Comparison of ENCODE assay signal across 8 mouse cellular contexts in the genomic region with DNA sequence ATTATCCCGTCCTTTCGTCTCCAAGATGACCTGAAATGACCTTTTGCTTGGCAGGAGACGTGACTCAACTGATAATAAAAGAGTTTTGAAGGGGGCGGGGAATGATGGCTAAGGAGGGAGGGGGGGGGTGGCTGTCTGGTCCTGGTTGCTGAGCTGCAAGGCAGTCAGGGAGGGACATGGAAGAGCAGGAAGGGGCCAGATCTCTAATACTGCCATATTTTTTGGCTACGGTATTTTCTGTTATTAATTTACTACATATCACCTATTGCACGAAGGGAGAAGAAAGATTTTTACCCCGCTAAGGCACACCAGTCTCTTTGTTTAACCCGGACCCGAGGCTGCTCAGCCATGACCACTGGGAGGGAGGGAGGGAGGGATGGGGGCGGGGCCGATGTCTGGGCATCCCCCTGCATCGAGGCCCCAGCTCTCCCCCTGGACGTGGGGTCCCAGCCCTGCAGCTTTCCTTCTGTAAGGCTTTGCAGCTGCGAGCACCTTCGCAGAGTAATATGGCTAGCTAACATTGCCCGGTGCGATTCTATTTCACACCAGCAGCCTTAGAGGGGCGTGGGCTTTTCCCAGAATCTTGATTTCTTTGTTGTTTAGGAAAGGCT.
DNase-seq lines count a peak whose midpoint lies in the region; ATAC-seq and TF ChIP-seq lines count a peak whose summit lies in the region.

No protein-coding gene starts in this region.

- no peaks in the 10 kb centered on the region for H3K36me3 ChIP-seq in E14TG2a.4 (ENCODE audit: insufficient read depth, low read length)
- no peaks in the 10 kb centered on the region for H3K36me3 ChIP-seq in forebrain, embryonic 14.5 days (ENCODE audit: control insufficient read depth, insufficient read depth, low read length)
- H3K36me3 ChIP-seq in intestine, postnatal 0 days (ENCODE audit: control insufficient read depth, insufficient read depth): no peaks in the 10 kb centered on the region

- H3K27me3 ChIP-seq in E14TG2a.4 (ENCODE audit: insufficient read depth, low read length): peaks cover 14% of the 10 kb centered on the region
- H3K27me3 ChIP-seq in forebrain, embryonic 14.5 days (replicated peaks; ENCODE audit: control insufficient read depth, insufficient read depth, low read length): no peaks in the 10 kb centered on the region
- no peaks in the 10 kb centered on the region for H3K27me3 ChIP-seq in intestine, postnatal 0 days (replicated peaks; ENCODE audit: control insufficient read depth, insufficient read depth, low read length)

- 0 out of 2 replicates have a peak overlapping the region, but pooled peaks have one; percentile 29 for H3K4me3 ChIP-seq in E14TG2a.4 (replicated peaks; ENCODE audit: low read length)
- H3K4me3 ChIP-seq in forebrain, embryonic 14.5 days (ENCODE audit: low read depth, low read length): peak overlapping the region; percentile 34
- H3K4me3 ChIP-seq in intestine, postnatal 0 days (ENCODE audit: low read depth, low read length): peak overlapping the region; percentile 13

- peak overlapping the region; percentile 77 for H3K9ac ChIP-seq in forebrain, embryonic 14.5 days (ENCODE audit: low read length)
- no peak overlapping the region for H3K9ac ChIP-seq in intestine, postnatal 0 days (ENCODE audit: low read depth, low read length)

- 0% methylated on average over 18 of the region's 18 CpGs for WGBS in forebrain, embryonic 14.5 days
- 1% methylated on average over 18 of the region's 18 CpGs for WGBS in intestine, postnatal 0 days

- peak overlapping the region; percentile 71 for H3K4me2 ChIP-seq in forebrain, embryonic 14.5 days (ENCODE audit: low read length)
- peak overlapping the region; percentile 62 for H3K4me2 ChIP-seq in intestine, postnatal 0 days (replicated peaks; ENCODE audit: low read depth)

- H3K9me3 ChIP-seq in E14TG2a.4 (ENCODE audit: low read length): no peaks in the 10 kb centered on the region
- no peaks in the 10 kb centered on the region for H3K9me3 ChIP-seq in forebrain, embryonic 14.5 days (replicated peaks; ENCODE audit: control insufficient read depth, low read length)
- H3K9me3 ChIP-seq in intestine, postnatal 0 days (ENCODE audit: control insufficient read depth): no peaks in the 10 kb centered on the region

- peak overlapping the region; percentile 95 for H3K27ac ChIP-seq in forebrain, embryonic 14.5 days (ENCODE audit: low read depth, low read length)
- H3K27ac ChIP-seq in intestine, postnatal 0 days (ENCODE audit: low read depth, low read length): no peak overlapping the region

- TF ChIP-seq CTCF in E14TG2a.4 (conservative IDR thresholded peaks at IDR 0.05; ENCODE audit: low read length): no peak
- TF ChIP-seq CTCF in intestine, postnatal 0 days (IDR thresholded peaks at IDR 0.05; ENCODE audit: low read depth): 0 out of 2 replicates have a peak, but pooled peaks have one; percentile 3

- ATAC-seq in forebrain, embryonic 14.5 days: peak; percentile 96
- ATAC-seq in intestine, postnatal 0 days: no peak
- no peak for ATAC-seq in megakaryocyte progenitor cell, adult 5-6 weeks (replicated peaks; ENCODE audit: poor library complexity)

- H3K4me1 ChIP-seq in E14TG2a.4 (replicated peaks; ENCODE audit: low read depth, low read length): peaks cover 5% of the 10 kb centered on the region; the same call in 1 of the 2 replicates
- peaks cover 6% of the 10 kb centered on the region; the same call in 1 of the 2 replicates for H3K4me1 ChIP-seq in forebrain, embryonic 14.5 days (ENCODE audit: control insufficient read depth, insufficient read depth, low read length)
- H3K4me1 ChIP-seq in intestine, postnatal 0 days (replicated peaks; ENCODE audit: control insufficient read depth, insufficient read depth, low read length): no peaks in the 10 kb centered on the region

- peak; percentile 43 to 50 for DNase-seq in cerebellum, postnatal 10 days
- DNase-seq in cerebellum, adult 9-11 months: no peak
- DNase-seq in forebrain, embryonic 14.5 days (ENCODE audit: low spot score): peak; percentile 90
- peak; percentile 80 for DNase-seq in neural tube, embryonic 10.5 days (ENCODE audit: extremely low spot score, low spot score)
- no peak for DNase-seq in right cerebral cortex, postnatal 36 days (ENCODE audit: low spot score in 2 of 2)

Comparison
In these comparisons a context has a peak if more than half of its experiments do, and no peak if none do; other contexts are left out.
1. DNase-seq: peak in cerebellum, postnatal 10 days (2 of 2), forebrain, embryonic 14.5 days (single experiment) and neural tube, embryonic 10.5 days (single experiment); none in cerebellum, adult 9-11 months (single experiment) and right cerebral cortex, postnatal 36 days (0 of 2).
2. Peak in every context shown above with its lines, with median percentiles within 50 percentile points of each other: H3K4me3 ChIP-seq.